Mouse (Mus musculus) kidney, embryonic 16.5 days (tissue): ENCODE results near the gene Pih1h3b. TPM values are rescaled to one million over a fixed set of nuclear protein-coding genes. Genes with fewer than 3 reads are reported as not detected.

Experiments
- ATAC-seq: fragments of 200-750 bp; cut with Nextera tagmentation; 2 replicates; pipeline ENCODE4 v1.8.0; 2017; ENCODE audit warnings: moderate TSS enrichment; ENCODE audit not compliant: low FRiP score, low TSS enrichment
- H3K27ac ChIP-seq: fragments of 300-500 bp; sonication (generic); 2 replicates; pipeline ENCODE4 v1.5.1; 2014; ENCODE audit warnings: low read length
- H3K27me3 ChIP-seq: fragments of 300-500 bp; sonication (generic); 2 replicates; pipeline ENCODE4 v1.6.1; 2014; ENCODE audit warnings: low read length, control low read depth, mixed read lengths; ENCODE audit not compliant: insufficient read depth
- H3K36me3 ChIP-seq: fragments of 300-500 bp; sonication (generic); 2 replicates; pipeline ENCODE4 v1.6.1; 2014; ENCODE audit warnings: low read length, control low read depth, mixed read lengths; ENCODE audit not compliant: insufficient read depth
- H3K4me1 ChIP-seq: fragments of 300-500 bp; sonication (generic); 2 replicates; pipeline ENCODE4 v1.6.1; 2014; ENCODE audit warnings: low read length, control low read depth, mixed read lengths; ENCODE audit not compliant: insufficient read depth
- H3K4me2 ChIP-seq: fragments of 300-500 bp; sonication (generic); replicated peaks from 2 replicates; pipeline ENCODE4 v1.6.1; 2014; ENCODE audit warnings: low read depth, low read length
- H3K4me3 ChIP-seq: fragments of 300-500 bp; sonication (generic); 2 replicates; pipeline ENCODE4 v1.5.1; 2014; ENCODE audit warnings: mild to moderate bottlenecking, low read length
- H3K9ac ChIP-seq: fragments of 300-500 bp; sonication (generic); replicated peaks from 2 replicates; pipeline ENCODE4 v1.6.1; 2014; ENCODE audit warnings: low read length
- H3K9me3 ChIP-seq: fragments of 300-500 bp; sonication (generic); 2 replicates; pipeline ENCODE4 v1.6.1; 2016; ENCODE audit warnings: low read length, control low read depth
- WGBS: fragments of 180-500 bp; shearing (Covaris S2); extraction: QIAGEN DNeasy Blood & Tissue Kit; methylation state at CpG from one replicate; pipeline ENCODE4 v1.1.7; 2014; 5-methylcytosine and 5-hydroxymethylcytosine counted together
- polyA plus RNA-seq: library from polyadenylated mRNA; unstranded; fragments of >200 nt; fragmentation: Nextera tagmentation; extraction: Ambion mirVana; gene quantifications from 2 replicates; pipeline ENCODE4 v1.2.1, GENCODE M21; 2015

Gene Pih1h3b
- polyA plus RNA-seq, result not detected in 2 replicates

- 21% methylated on average over 59 of the region's 64 CpGs for WGBS
- peak; percentile 86 for ATAC-seq
- H3K9ac ChIP-seq, result no peak within 1 kb of the TSS
- H3K27me3 ChIP-seq, result peaks cover 27% of the 10 kb centered on the region
- no peaks in the 10 kb centered on the region for H3K4me1 ChIP-seq
- peaks cover 10% of the 10 kb centered on the region for H3K9me3 ChIP-seq
- H3K36me3 ChIP-seq, result no peaks in the 10 kb centered on the region
- peak within 1 kb of the TSS; percentile 41 for H3K4me3 ChIP-seq
- no peak within 1 kb of the TSS for H3K27ac ChIP-seq
- H3K4me2 ChIP-seq, result peak within 1 kb of the TSS; percentile 51
These were observed at the start of gene Pih1h3b, which contains the start of gene Nup62cl for GRCm38 (mm10) chrX:140062135-140062975. Gene Pih1h3b, plus strand, starts transcription at chrX:140062879. Gene Nup62cl, minus strand, starts transcription at chrX:140062712.

- no peaks in the 10 kb centered on the region for H3K4me1 ChIP-seq
- peaks cover 10% of the 10 kb centered on the region for H3K9me3 ChIP-seq
- H3K9ac ChIP-seq, result no peak overlapping the region
- ATAC-seq, result peak; percentile 59; the same call in 1 of the 2 replicates
- H3K27ac ChIP-seq, result no peak overlapping the region
- WGBS, result 23% methylated on average over 85 of the region's 90 CpGs
- peaks cover 36% of the 10 kb centered on the region for H3K27me3 ChIP-seq
- H3K36me3 ChIP-seq, result no peaks in the 10 kb centered on the region
- peak overlapping the region; percentile 51 for H3K4me2 ChIP-seq
- peak overlapping the region; percentile 41 for H3K4me3 ChIP-seq
These were observed 1.5 kb upstream of the Pih1h3b start for GRCm38 (mm10) chrX:140060886-140061874.

GRCm38 (mm10) chrX:140082535-140082934, 19.9 kb downstream of the Pih1h3b start:
- Histone ChIP-seq H3K9me3 (no peaks in the 10 kb centered on the region), H3K36me3 (no peaks in the 10 kb centered on the region), H3K4me3 (no peak overlapping the region), H3K9ac (no peak overlapping the region), H3K4me2 (no peak overlapping the region), H3K27me3 (peaks cover 2% of the 10 kb centered on the region; the same call in 1 of the 2 replicates), H3K27ac (no peak overlapping the region), H3K4me1 (no peaks in the 10 kb centered on the region)
- no peak for ATAC-seq
- WGBS, result 91% methylated on average over 2 of the region's 2 CpGs

- Histone ChIP-seq H3K4me3 (no peak overlapping the region), H3K4me2 (no peak overlapping the region), H3K27me3 (peaks cover 13% of the 10 kb centered on the region; the same call in 1 of the 2 replicates), H3K4me1 (no peaks in the 10 kb centered on the region), H3K9me3 (no peaks in the 10 kb centered on the region), H3K27ac (no peak overlapping the region), H3K36me3 (no peaks in the 10 kb centered on the region), H3K9ac (no peak overlapping the region)
- 86% methylated on average over 2 of the region's 2 CpGs for WGBS
- ATAC-seq, result no peak
These were observed 31.4 kb downstream of the Pih1h3b start for GRCm38 (mm10) chrX:140094066-140094465.

Other genes with a start within 250 kb of the Pih1h3b start
- 11.1 and 15.0 TPM in 2 replicates for gene Morc4, start 191.2 kb upstream of the Pih1h3b start, polyA plus RNA-seq
- 4.2 and 4.7 TPM in 2 replicates for gene Rbm41, start 64.3 kb upstream of the Pih1h3b start, polyA plus RNA-seq
- 2.0 and 2.5 TPM in 2 replicates for gene Nup62cl, start 167 bp upstream of the Pih1h3b start, polyA plus RNA-seq